Mouse (Mus musculus) bone marrow, adult 2 months (tissue): ENCODE data around the gene Rtn3. TPM values are rescaled to one million over a fixed set of nuclear protein-coding genes. Genes with fewer than 3 reads are reported as not detected.

ENCODE experiments used
- H3K27ac ChIP-seq: fragments of 200-500 bp; 2 replicates; pipeline ENCODE4 v1.5.1; 2012; ENCODE audit warnings: low read depth, mild to moderate bottlenecking, control low read depth, inconsistent platforms, low read length; ENCODE audit not compliant: control insufficient read depth, poor library complexity, insufficient read depth
- H3K4me1 ChIP-seq: fragments of 200-500 bp; 2 replicates; pipeline ENCODE4 v1.6.1; 2011; ENCODE audit warnings: low read length; ENCODE audit not compliant: control insufficient read depth, insufficient read depth
- H3K4me3 ChIP-seq: fragments of 200-500 bp; replicated peaks from 2 replicates; pipeline ENCODE3; 2011; ENCODE audit warnings: mild to moderate bottlenecking, low read depth, low read length, control low read depth; ENCODE audit not compliant: control insufficient read depth
- CTCF ChIP-seq: fragments of 200-500 bp; IDR thresholded peaks from 2 replicates; pipeline ENCODE4 v1.5.1; 2011; ENCODE audit warnings: low read length, control low read depth; ENCODE audit not compliant: control insufficient read depth, insufficient read depth
- POLR2A ChIP-seq: fragments of 200-500 bp; IDR thresholded peaks from 2 replicates; pipeline ENCODE4 v1.6.1; 2011; ENCODE audit warnings: low read depth, mild to moderate bottlenecking, control low read depth, low read length, borderline replicate concordance; ENCODE audit not compliant: control insufficient read depth
- whole genome bisulfite sequencing: fragments of 180-500 bp; shearing (Covaris S2); methylation state at CpG from one replicate; pipeline ENCODE4 v1.1.7; 2018; 5-methylcytosine and 5-hydroxymethylcytosine counted together
- polyA plus RNA-seq: library from polyadenylated mRNA; stranded (reverse); fragments of >200 nt; gene quantifications from 2 replicates; pipeline ENCODE4 v1.2.4, GENCODE M21; 2011; ENCODE audit warnings: low replicate concordance; ENCODE audit not compliant: missing spikeins, insufficient read depth, insufficient read length

Gene Rtn3
- polyA plus RNA-seq, 1 experiment, result 78.4 TPM

- no peak overlapping the region for H3K4me3 ChIP-seq
- WGBS, result 94% methylated on average over 2 of the region's 2 CpGs
- H3K27ac ChIP-seq, result no peak overlapping the region
- no peak for TF ChIP-seq CTCF
- no peak for TF ChIP-seq POLR2A
- no peaks in the 10 kb centered on the region for H3K4me1 ChIP-seq
These were observed 12.4 kb downstream of the Rtn3 start for GRCm38 (mm10) chr19:7470643-7471042.

GRCm38 (mm10) chr19:7467915-7468314 lies 15.2 kb downstream of the Rtn3 start:
- no peaks in the 10 kb centered on the region for H3K4me1 ChIP-seq
- H3K4me3 ChIP-seq, result no peak overlapping the region
- TF ChIP-seq CTCF (no peak), POLR2A (no peak)
- H3K27ac ChIP-seq, result no peak overlapping the region

- Histone ChIP-seq H3K4me1 (no peaks in the 10 kb centered on the region), H3K4me3 (no peak overlapping the region), H3K27ac (no peak overlapping the region)
- no peak for TF ChIP-seq CTCF
- no peak for TF ChIP-seq POLR2A
- WGBS, result 86% methylated on average over 2 of the region's 2 CpGs
These were observed 23.7 kb downstream of the Rtn3 start for GRCm38 (mm10) chr19:7459370-7459769.

- TF ChIP-seq POLR2A, result no peak
- no peak for TF ChIP-seq CTCF
- no peak overlapping the region for H3K4me3 ChIP-seq
- no peaks in the 10 kb centered on the region for H3K4me1 ChIP-seq
- no peak overlapping the region for H3K27ac ChIP-seq
These were observed 24.2 kb downstream of the Rtn3 start for GRCm38 (mm10) chr19:7458901-7459300.

GRCm38 (mm10) chr19:7456803-7457202 lies 26.3 kb downstream of the Rtn3 start:
- WGBS, result 91% methylated on average over 2 of the region's 2 CpGs
- TF ChIP-seq POLR2A (no peak), CTCF (no peak)
- Histone ChIP-seq H3K4me1 (no peaks in the 10 kb centered on the region), H3K4me3 (no peak overlapping the region), H3K27ac (no peak overlapping the region)

- Histone ChIP-seq H3K4me3 (no peak overlapping the region), H3K4me1 (no peaks in the 10 kb centered on the region), H3K27ac (no peak overlapping the region)
- TF ChIP-seq POLR2A (no peak), CTCF (no peak)
- WGBS, result 93% methylated on average over 1 of the region's 1 CpGs
These were observed 37.5 kb downstream of the Rtn3 start for GRCm38 (mm10) chr19:7445596-7445995.

- 84% methylated on average over 2 of the region's 2 CpGs for WGBS
- TF ChIP-seq CTCF (no peak), POLR2A (no peak)
- Histone ChIP-seq H3K4me1 (no peaks in the 10 kb centered on the region), H3K27ac (no peak overlapping the region), H3K4me3 (no peak overlapping the region)
These were observed 38.0 kb downstream of the Rtn3 start for GRCm38 (mm10) chr19:7445105-7445504.

GRCm38 (mm10) chr19:7441493-7441892 lies 41.6 kb downstream of the Rtn3 start:
- Histone ChIP-seq H3K4me3 (no peak overlapping the region), H3K27ac (no peak overlapping the region), H3K4me1 (no peaks in the 10 kb centered on the region)
- 68% methylated on average over 14 of the region's 14 CpGs for WGBS
- no peak for TF ChIP-seq POLR2A
- TF ChIP-seq CTCF, result no peak

- no peak overlapping the region for H3K27ac ChIP-seq
- H3K4me3 ChIP-seq, result no peak overlapping the region
- H3K4me1 ChIP-seq, result no peaks in the 10 kb centered on the region
- TF ChIP-seq POLR2A (no peak), CTCF (no peak)
These were observed 44.8 kb downstream of the Rtn3 start for GRCm38 (mm10) chr19:7438295-7438694.
